Comparison of ENCODE assay signal across 25 mouse cellular contexts in genomic region chr19:57340900-57341742, GRCm38 (mm10). TPM values are rescaled to one million over a fixed set of nuclear protein-coding genes. Genes with fewer than 3 reads are reported as not detected.
DNase-seq lines count a peak whose midpoint lies in the region; ATAC-seq and TF ChIP-seq lines count a peak whose summit lies in the region.
"Had no signal": no experiment of that assay in that cellular context is flagged by ENCODE, and none has a peak within 500 bp of the region (broad histone marks: within the 10 kb centered on the region; RNA-seq: fewer than 3 reads in every experiment).

No protein-coding gene starts in this region.

- H3K36me3 ChIP-seq in lung, embryonic 14.5 days (ENCODE audit: insufficient read depth) = no peaks in the 10 kb centered on the region
- no peaks in the 10 kb centered on the region for H3K36me3 ChIP-seq in lung, embryonic 16.5 days (ENCODE audit: control insufficient read depth, insufficient read depth, low read length)
- peaks cover 0 to 28% of the 10 kb centered on the region in 2 experiments; a peak in 2 of 4 replicates for H3K36me3 ChIP-seq in MEL (ENCODE audit: control insufficient read depth in 1 of 2, insufficient read depth in 2 of 2, low read length in 2 of 2)
- H3K36me3 ChIP-seq: embryonic facial prominence, embryonic 13.5 days; embryonic facial prominence, embryonic 15.5 days; forebrain, embryonic 15.5 days; G1E had no signal

- no peaks in the 10 kb centered on the region for H3K27me3 ChIP-seq in lung, embryonic 14.5 days (ENCODE audit: insufficient read depth, low read length)
- no peaks in the 10 kb centered on the region for H3K27me3 ChIP-seq in lung, embryonic 16.5 days (ENCODE audit: control insufficient read depth, insufficient read depth, low read depth, low read length)
- no peaks in the 10 kb centered on the region for H3K27me3 ChIP-seq in MEL (ENCODE audit: control insufficient read depth in 1 of 2, insufficient read depth in 2 of 2, low read length in 2 of 2)
- H3K27me3 ChIP-seq: CH12.LX; embryonic facial prominence, embryonic 13.5 days; embryonic facial prominence, embryonic 15.5 days; forebrain, embryonic 13.5 days; forebrain, embryonic 15.5 days had no signal

- TF ChIP-seq EP300 in MEL (IDR thresholded peaks at IDR 0.05; ENCODE audit: low read depth in 1 of 2, low read length in 2 of 2) = peak; percentile 23 to 51; a peak in 2 of 4 replicates

- TF ChIP-seq CTCF in lung, embryonic 14.5 days (IDR thresholded peaks at IDR 0.05; ENCODE audit: low read depth) = no peak
- no peak for TF ChIP-seq CTCF in lung, adult 2 months (IDR thresholded peaks at IDR 0.05; ENCODE audit: insufficient read depth, low read length)
- no peak for TF ChIP-seq CTCF in MEL (IDR thresholded peaks at IDR 0.05 in 2 of 3, conservative IDR thresholded peaks at IDR 0.05 in 1 of 3; ENCODE audit: control insufficient read depth in 1 of 3, insufficient read depth in 1 of 3, low read depth in 2 of 3, low read length in 3 of 3, poor library complexity in 1 of 3, severe bottlenecking in 1 of 3)

- H3K4me1 ChIP-seq in lung, embryonic 14.5 days (ENCODE audit: insufficient read depth) = no peaks in the 10 kb centered on the region; the same call in 1 of the 2 replicates
- no peaks in the 10 kb centered on the region; the same call in 1 of the 2 replicates for H3K4me1 ChIP-seq in lung, embryonic 16.5 days (replicated peaks; ENCODE audit: control insufficient read depth, insufficient read depth, low read length)
- no peaks in the 10 kb centered on the region; the same call in 1 of the 2 replicates for H3K4me1 ChIP-seq in lung, adult 2 months (ENCODE audit: control insufficient read depth, insufficient read depth, low read length)
- peaks cover 28% of the 10 kb centered on the region in 2 experiments for H3K4me1 ChIP-seq in MEL (ENCODE audit: control insufficient read depth in 1 of 2, insufficient read depth in 2 of 2, low read length in 2 of 2)
- H3K4me1 ChIP-seq: embryonic facial prominence, embryonic 13.5 days; embryonic facial prominence, embryonic 15.5 days; forebrain, embryonic 13.5 days; forebrain, embryonic 15.5 days had no signal

- no peaks in the 10 kb centered on the region for H3K79me2 ChIP-seq in MEL (ENCODE audit: control insufficient read depth, insufficient read depth, low read length, poor library complexity)

- WGBS in lung, embryonic 14.5 days = 54% methylated on average over 8 of the region's 8 CpGs
- 41% methylated on average over 8 of the region's 8 CpGs for WGBS in lung, embryonic 16.5 days
- WGBS in lung, adult 2 months = 62% methylated on average over 8 of the region's 8 CpGs

- H3K4me3 ChIP-seq in lung, embryonic 14.5 days (ENCODE audit: low read depth, low read length) = no peak overlapping the region
- no peak overlapping the region for H3K4me3 ChIP-seq in lung, embryonic 16.5 days (ENCODE audit: low read length)
- H3K4me3 ChIP-seq in lung, adult 2 months (replicated peaks; ENCODE audit: extremely low read depth, low read depth, low read length) = no peak overlapping the region
- H3K4me3 ChIP-seq in MEL (ENCODE audit: control insufficient read depth in 1 of 2, insufficient read depth in 1 of 2, low read depth in 2 of 2, low read length in 2 of 2) = no peak overlapping the region
- H3K4me3 ChIP-seq: embryonic facial prominence, embryonic 13.5 days; embryonic facial prominence, embryonic 15.5 days; forebrain, embryonic 13.5 days; forebrain, embryonic 15.5 days had no signal

- TF ChIP-seq POLR2A in lung, adult 2 months (IDR thresholded peaks at IDR 0.05; ENCODE audit: borderline replicate concordance, extremely low read depth, low read depth, low read length) = no peak
- TF ChIP-seq POLR2A in MEL (IDR thresholded peaks at IDR 0.05; ENCODE audit: control insufficient read depth in 1 of 2, insufficient read depth in 1 of 2, low read depth in 1 of 2, low read length in 2 of 2, poor library complexity in 1 of 2) = no peak

- no peak for DNase-seq in lung, embryonic 14.5 days
- no peak for DNase-seq in lung, postnatal 10 days
- no peak for DNase-seq in lung, adult 2 months
- peak; percentile 41 for DNase-seq in lung, postnatal 25 days (ENCODE audit: low spot score)
- no peak for DNase-seq in lung, adult 18-20 months
- no peak for DNase-seq in MEL (ENCODE audit: low read depth, low spot score)
- DNase-seq: adrenal gland, adult 2 months; adrenal gland, postnatal 10 days; adrenal gland, postnatal 25 days; B cell, adult 2 months; cerebellum, adult 11 months; cerebellum, adult 18-20 months; cerebellum, adult 8-10 months; cerebellum, adult 9-11 months; cerebellum, postnatal 14 days; cerebellum, postnatal 36 days; embryo, embryonic 11 days had no signal

- no peak overlapping the region for H3K9ac ChIP-seq in lung, embryonic 14.5 days
- no peak overlapping the region for H3K9ac ChIP-seq in lung, embryonic 16.5 days (ENCODE audit: low read length)
- H3K9ac ChIP-seq in MEL (ENCODE audit: control insufficient read depth, low read depth, low read length, poor library complexity, severe bottlenecking) = no peak overlapping the region
- H3K9ac ChIP-seq: embryonic facial prominence, embryonic 13.5 days; embryonic facial prominence, embryonic 15.5 days; forebrain, embryonic 13.5 days; forebrain, embryonic 15.5 days had no signal

- H3K4me2 ChIP-seq in lung, embryonic 14.5 days = no peak overlapping the region
- H3K4me2 ChIP-seq in lung, embryonic 16.5 days (ENCODE audit: low read depth, low read length) = no peak overlapping the region
- H3K4me2 ChIP-seq: embryonic facial prominence, embryonic 13.5 days; embryonic facial prominence, embryonic 15.5 days; forebrain, embryonic 13.5 days; forebrain, embryonic 15.5 days had no signal

- no peak for TF ChIP-seq RAD21 in MEL (IDR thresholded peaks at IDR 0.05; ENCODE audit: low read depth, low read length)

- H3K27ac ChIP-seq in lung, embryonic 14.5 days (ENCODE audit: low read depth) = peak overlapping the region; percentile 20; the same call in 1 of the 2 replicates
- peak overlapping the region; percentile 70 for H3K27ac ChIP-seq in lung, embryonic 16.5 days (ENCODE audit: low read length)
- no peak overlapping the region for H3K27ac ChIP-seq in MEL (ENCODE audit: control insufficient read depth, low read depth, low read length)
- H3K27ac ChIP-seq: embryonic facial prominence, embryonic 13.5 days; embryonic facial prominence, embryonic 15.5 days; forebrain, embryonic 13.5 days; forebrain, embryonic 15.5 days had no signal

- no peak for ATAC-seq in lung, embryonic 14.5 days (ENCODE audit: insufficient read depth)
- peak; percentile 64; the same call in 1 of the 2 replicates for ATAC-seq in lung, embryonic 16.5 days (ENCODE audit: low read depth)
- ATAC-seq: CD4-positive, CD25-positive, alpha-beta regulatory T cell, adult 4 months; forebrain, embryonic 13.5 days; forebrain, embryonic 15.5 days had no signal

- H3K9me3 ChIP-seq in lung, embryonic 14.5 days (ENCODE audit: low read depth, low read length) = no peaks in the 10 kb centered on the region
- 0 out of 2 replicates have a peak, but pooled peaks cover 1% of the 10 kb centered on the region for H3K9me3 ChIP-seq in lung, embryonic 16.5 days (ENCODE audit: control insufficient read depth, low read length)
- H3K9me3 ChIP-seq in MEL (replicated peaks; ENCODE audit: insufficient read depth, low read length) = no peaks in the 10 kb centered on the region
- H3K9me3 ChIP-seq: embryonic facial prominence, embryonic 13.5 days; G1E had no signal

TF ChIP-seq in MEL, 35 proteins besides CTCF, POLR2A, EP300 and RAD21 (continues in another document):
- TF ChIP-seq MXI1 (IDR thresholded peaks at IDR 0.05; ENCODE audit: low read depth, low read length) (peak; percentile 38; the same call in 1 of the 2 replicates), ZNF384 (IDR thresholded peaks at IDR 0.05; ENCODE audit: low read depth, low read length) (no peak), JUND (IDR thresholded peaks at IDR 0.05; ENCODE audit: low read depth, low read length) (no peak), POLR2AphosphoS5 (IDR thresholded peaks at IDR 0.05; ENCODE audit: borderline replicate concordance, low read depth, low read length) (no peak), E2F4 (IDR thresholded peaks at IDR 0.05; ENCODE audit: borderline replicate concordance, low read depth, low read length) (no peak), NRF1 (IDR thresholded peaks at IDR 0.05; ENCODE audit: insufficient read depth, low read depth, low read length, poor library complexity, severe bottlenecking) (no peak), SMC3 (IDR thresholded peaks at IDR 0.05; ENCODE audit: low read depth, low read length) (no peak), CHD1 (IDR thresholded peaks at IDR 0.05; ENCODE audit: low read depth, low read length) (no peak), MYC (IDR thresholded peaks at IDR 0.05; ENCODE audit: low read depth, low read length) (no peak), KAT2A (conservative IDR thresholded peaks at IDR 0.05; ENCODE audit: low read depth, low read length) (no peak), MAFK (IDR thresholded peaks at IDR 0.05; ENCODE audit: borderline replicate concordance, low read depth, low read length) (no peak), UBTF (IDR thresholded peaks at IDR 0.05; ENCODE audit: borderline replicate concordance, insufficient read depth, low read depth, low read length) (no peak), ELF1 (IDR thresholded peaks at IDR 0.05; ENCODE audit: low read depth, low read length) (no peak), SIN3A (IDR thresholded peaks at IDR 0.05; ENCODE audit: low read length) (0 out of 2 replicates have a peak, but pooled peaks have one; percentile 20), MAZ (IDR thresholded peaks at IDR 0.05; ENCODE audit: low read depth, low read length) (no peak), RCOR1 (IDR thresholded peaks at IDR 0.05; ENCODE audit: low read depth, low read length) (peak; percentile 39; the same call in 1 of the 2 replicates), USF1 (IDR thresholded peaks at IDR 0.05; ENCODE audit: low read depth, low read length) (no peak), GATA1 (IDR thresholded peaks at IDR 0.05; ENCODE audit: low read depth, low read length) (0 out of 2 replicates have a peak, but pooled peaks have one; percentile 43)

RNA-seq across cellular contexts. Expression of gene Fam160b1, which starts 19.4 kb away (rescaled TPM):
- polyA plus RNA-seq in lung, embryonic 14.5 days (2014; fragmentation: Nextera tagmentation; extraction: Ambion mirVana) = 20.3 and 21.2 TPM in 2 replicates
- 15.0 and 15.5 TPM in 2 replicates for polyA plus RNA-seq in lung, embryonic 16.5 days (2015; fragmentation: Nextera tagmentation; extraction: Ambion mirVana)
- 12.7 and 17.5 TPM in 2 replicates for polyA plus RNA-seq in lung, adult 2 months (2012; rRNA removed)
- total RNA-seq in MEL (2012; rRNA removed) = 8.6 and 8.8 TPM in 2 replicates
- 10 to 100 TPM; 19.0 to 28.3 TPM for polyA plus RNA-seq in MEL (2012; ENCODE audit: insufficient read depth in 1 of 2, insufficient read length in 2 of 2, low read depth in 1 of 2, low replicate concordance in 2 of 2, missing spikeins in 1 of 2)

RNA-seq across cellular contexts. Expression of gene Ablim1, which starts 26.4 kb away (rescaled TPM):
- polyA plus RNA-seq in lung, embryonic 14.5 days (2014; fragmentation: Nextera tagmentation; extraction: Ambion mirVana) = 39.9 TPM in 2 replicates
- polyA plus RNA-seq in lung, embryonic 16.5 days (2015; fragmentation: Nextera tagmentation; extraction: Ambion mirVana) = 53.3 and 54.5 TPM in 2 replicates
- polyA plus RNA-seq in lung, adult 2 months (2012; rRNA removed) = 53.6 and 71.3 TPM in 2 replicates
- not detected in 2 replicates for total RNA-seq in MEL (2012; rRNA removed)
- not detected for polyA plus RNA-seq in MEL (2012; ENCODE audit: insufficient read depth in 1 of 2, insufficient read length in 2 of 2, low read depth in 1 of 2, low replicate concordance in 2 of 2, missing spikeins in 1 of 2)

Comparison
In these comparisons a context has a peak if more than half of its experiments do, and no peak if none do; other contexts are left out.
1. RNA of gene Ablim1, which starts 26.4 kb away (polyA plus RNA-seq): 53.6 to 71.3 TPM in lung, adult 2 months, 53.3 to 54.5 TPM in lung, embryonic 16.5 days and 39.9 TPM in lung, embryonic 14.5 days; not detected in MEL; every median in the first group is over 10 times any median in the second.